Mouse (Mus musculus) ovary, adult 10 weeks (tissue): ENCODE data around the gene Tmem60. TPM values are rescaled to one million over a fixed set of nuclear protein-coding genes. Genes with fewer than 3 reads are reported as not detected.

Source experiments
- polyA plus RNA-seq: library from polyadenylated mRNA; stranded (reverse); fragments of 350-450 nt; fragmentation: Illumina TruSeq; extraction: RNeasy Lipid Tissue Mini Kit (QIAGEN cat#74804); gene quantifications from one replicate; pipeline ENCODE4 v1.2.3, GENCODE M21; 2014

Gene Tmem60
- polyA plus RNA-seq, result 38.5 TPM

DNA sequence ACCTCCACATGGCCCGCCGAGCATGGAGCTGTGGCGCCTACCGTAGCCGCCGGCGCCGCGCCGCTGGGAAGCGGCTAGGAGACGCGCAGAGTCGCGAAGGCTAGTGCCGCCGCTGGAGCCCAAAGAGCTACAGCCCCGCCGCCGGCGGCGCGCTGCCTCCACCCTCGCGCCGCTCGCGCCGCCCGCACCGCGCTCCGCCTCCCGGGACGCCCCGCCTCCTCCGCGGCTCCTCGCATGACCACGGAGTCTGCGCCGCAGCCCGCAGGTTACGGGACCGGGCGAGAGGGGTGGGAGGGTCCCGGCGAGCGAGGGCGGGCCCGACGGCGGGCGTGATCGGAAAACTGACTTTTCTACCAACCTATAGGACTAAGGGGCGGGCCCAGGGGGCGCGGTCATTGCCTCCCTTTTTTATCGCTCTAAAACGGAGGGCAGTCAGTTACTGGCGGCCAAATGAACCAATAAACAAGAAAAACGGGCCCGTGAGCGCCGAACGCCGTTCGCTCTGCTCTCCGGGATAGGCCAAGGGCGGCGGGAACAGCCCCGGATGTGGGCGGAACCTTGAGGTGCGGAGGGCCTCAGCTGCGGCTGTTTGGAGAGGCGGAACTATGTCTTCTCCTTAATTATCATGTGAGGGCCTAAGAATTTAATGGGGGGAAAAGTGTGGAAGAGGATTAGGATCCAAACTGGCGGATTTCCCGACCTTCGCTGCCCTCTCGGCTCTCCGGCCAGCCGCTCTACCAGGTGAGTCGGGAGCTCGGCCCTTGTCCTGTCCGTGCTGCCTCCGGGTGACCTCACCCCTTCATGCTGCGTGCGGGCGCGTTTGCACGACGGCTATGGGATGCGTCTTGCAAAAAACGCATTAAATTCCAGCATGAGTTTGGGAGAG lies at the start of gene Tmem60, which contains the start of gene Phtf2:
Gene Tmem60 (plus strand): TSS at position 277 of the 886 bp plus-strand sequence.
Gene Phtf2 (minus strand): TSS at position 210 of the 886 bp plus-strand sequence.

Other genes with a start within 250 kb of the Tmem60 start
- gene Phtf2, start 67 bp upstream of the Tmem60 start, polyA plus RNA-seq, result 32.1 TPM
- 71.0 TPM for gene Rsbn1l, start 74.2 kb downstream of the Tmem60 start, polyA plus RNA-seq
- gene Ptpn12, start 173.7 kb downstream of the Tmem60 start, polyA plus RNA-seq, result 154 TPM